Mouse (Mus musculus): ENCODE measurements at regions not wholly inside any gene's neighbourhood (a gene's known extent, or its start where the extent isn't known, plus 50 kb on each side); places are given as distances from the start of the nearest gene placed in this dataset.

DNA sequence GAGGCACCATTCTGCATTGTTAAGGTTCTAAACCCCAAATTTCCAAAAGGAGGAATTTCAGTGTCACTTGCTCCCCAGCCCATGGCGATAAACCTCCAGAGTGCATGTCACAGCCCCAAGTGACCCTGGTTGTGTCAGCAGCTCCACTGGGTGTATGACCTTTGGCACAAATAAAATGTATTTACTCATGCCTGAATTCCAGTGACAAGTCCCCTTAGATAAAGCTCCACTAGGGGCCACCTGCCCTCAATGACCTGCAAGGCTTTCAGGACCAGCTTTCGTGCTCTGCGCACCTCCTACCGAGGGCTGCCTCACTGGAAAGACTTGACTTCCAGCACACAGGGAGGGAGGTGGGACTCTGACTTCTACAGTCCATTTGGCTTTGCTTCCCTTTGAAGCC is 262.6 kb downstream of the Cog6 start:
- TF ChIP-seq CTCF (IDR thresholded peaks at IDR 0.05; ENCODE audit: low read depth), result no peak
- no peak for TF ChIP-seq EP300 (IDR thresholded peaks at IDR 0.05; ENCODE audit: low read depth)
